Mouse (Mus musculus) spleen, adult 2 months (tissue): ENCODE results near the gene Kif2a.

ENCODE experiments used
- CTCF ChIP-seq: fragments of 200-500 bp; IDR thresholded peaks from 2 replicates; pipeline ENCODE4 v1.5.1; 2011; ENCODE audit warnings: mild to moderate bottlenecking, inconsistent platforms; ENCODE audit not compliant: insufficient read depth, insufficient read length, insufficient replicate concordance; ENCODE audit errors: extremely low read depth
- POLR2A ChIP-seq: fragments of 200-500 bp; IDR thresholded peaks from 2 replicates; pipeline ENCODE4 v1.6.1; 2011; ENCODE audit warnings: low read depth, low read length, inconsistent platforms

- TF ChIP-seq CTCF (no peak), POLR2A (no peak)
Observed at GRCm38 (mm10) chr13:106958286-106958685, 63.6 kb downstream of the Kif2a start.
